Mouse (Mus musculus): ENCODE data around the gene Mapk9. TPM values are rescaled to one million over a fixed set of nuclear protein-coding genes. Genes with fewer than 3 reads are reported as not detected.

Mapk9 gene
- polyA plus RNA-seq, 1 experiment = 131 TPM

DNA sequence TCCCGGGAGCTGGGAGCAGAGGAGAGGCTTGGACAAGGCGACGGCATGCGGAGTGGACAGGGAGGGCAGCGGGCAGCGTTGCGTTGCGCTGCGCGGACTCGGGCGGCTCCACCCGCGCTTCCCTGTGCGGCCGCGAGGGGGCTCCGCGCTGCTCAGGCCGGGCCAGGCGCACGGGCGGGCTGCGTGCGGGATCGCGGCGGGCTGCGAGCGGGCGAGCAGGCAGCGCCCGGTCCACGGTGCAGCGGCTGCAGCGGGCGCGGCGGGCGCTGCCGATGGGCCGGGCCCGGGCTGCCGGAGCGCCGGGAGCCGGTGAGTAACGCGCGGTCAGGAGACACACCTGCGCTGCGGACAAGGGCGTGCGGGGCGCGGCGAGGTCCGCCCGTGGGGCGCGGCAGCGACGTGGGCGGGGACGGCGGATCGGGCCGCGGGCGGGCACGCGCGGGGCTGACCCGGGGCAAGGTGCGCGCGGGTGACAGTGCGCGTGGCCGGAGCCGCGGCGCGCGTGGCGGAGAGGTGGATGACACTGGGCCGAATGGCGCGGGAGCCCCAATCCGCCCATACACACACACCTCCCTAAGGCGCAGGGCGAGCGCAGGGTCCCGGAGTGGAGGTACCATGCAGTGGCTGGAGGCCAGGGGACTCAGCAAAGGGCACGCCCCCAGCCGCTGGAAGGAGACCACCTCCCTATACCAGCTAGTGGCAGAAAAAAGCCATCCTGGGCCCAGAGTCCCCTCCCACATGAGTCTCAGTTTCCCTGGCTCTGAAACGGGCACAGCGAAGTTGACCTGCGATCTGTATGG, 55.3 kb downstream of the Mapk9 start, which contains the start of gene Rasgef1c:
Rasgef1c (plus strand) TSS at position 177 of the 800 bp plus-strand sequence.
- Histone ChIP-seq H3K4me3 (ENCODE audit: insufficient read depth, low read length) (peak within 1 kb of the TSS; percentile 57), H3K4me1 (ENCODE audit: control insufficient read depth, insufficient read depth, low read length) (no peaks in the 10 kb centered on the region), H3K27ac (ENCODE audit: insufficient read depth, low read length) (no peak within 1 kb of the TSS)
- TF ChIP-seq POLR2A (IDR thresholded peaks at IDR 0.05; ENCODE audit: extremely low read depth, insufficient read depth, low read length) = no peak
- TF ChIP-seq CTCF (IDR thresholded peaks at IDR 0.05; ENCODE audit: extremely low read depth, insufficient read depth, low read length) = no peak

DNA sequence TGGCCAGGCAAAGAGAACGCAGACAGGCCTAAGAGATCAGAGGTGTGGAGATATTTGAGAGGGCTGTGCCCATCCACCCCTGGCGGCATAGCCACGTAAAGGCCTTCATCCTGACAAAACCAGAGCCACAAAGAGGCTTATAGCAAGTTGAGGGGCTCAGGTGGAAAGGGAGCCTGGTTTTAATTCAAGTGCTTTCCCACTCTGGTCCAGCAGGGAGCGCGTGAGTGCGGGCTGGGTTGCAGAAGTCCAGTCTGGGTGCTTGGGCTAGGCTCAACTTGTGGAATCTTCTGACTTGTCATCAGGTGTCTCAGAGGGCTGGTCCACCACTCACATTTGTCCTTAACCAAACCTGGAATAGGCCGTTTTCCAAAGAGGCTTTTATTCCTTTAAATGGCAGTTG, 56.8 kb downstream of the Mapk9 start:
- Histone ChIP-seq H3K4me1 (ENCODE audit: control insufficient read depth, insufficient read depth, low read length) (no peaks in the 10 kb centered on the region), H3K4me3 (ENCODE audit: insufficient read depth, low read length) (peak overlapping the region; percentile 57; the same call in 1 of the 2 replicates), H3K27ac (ENCODE audit: insufficient read depth, low read length) (no peak overlapping the region)
- peak; percentile 81 for TF ChIP-seq CTCF (IDR thresholded peaks at IDR 0.05; ENCODE audit: extremely low read depth, insufficient read depth, low read length)
- no peak for TF ChIP-seq POLR2A (IDR thresholded peaks at IDR 0.05; ENCODE audit: extremely low read depth, insufficient read depth, low read length)

GRCm38 (mm10) chr11:49918521-49919180, 72.1 kb downstream of the Mapk9 start:
- Histone ChIP-seq H3K4me1 (ENCODE audit: control insufficient read depth, insufficient read depth, low read length) (no peaks in the 10 kb centered on the region), H3K4me3 (ENCODE audit: insufficient read depth, low read length) (no peak overlapping the region), H3K27ac (ENCODE audit: insufficient read depth, low read length) (no peak overlapping the region)
- TF ChIP-seq CTCF (IDR thresholded peaks at IDR 0.05; ENCODE audit: extremely low read depth, insufficient read depth, low read length) = no peak
- TF ChIP-seq POLR2A (IDR thresholded peaks at IDR 0.05; ENCODE audit: extremely low read depth, insufficient read depth, low read length) = no peak

- Histone ChIP-seq H3K4me3 (ENCODE audit: insufficient read depth, low read length) (no peak overlapping the region), H3K4me1 (ENCODE audit: control insufficient read depth, insufficient read depth, low read length) (no peaks in the 10 kb centered on the region), H3K27ac (ENCODE audit: insufficient read depth, low read length) (no peak overlapping the region)
- no peak for TF ChIP-seq CTCF (IDR thresholded peaks at IDR 0.05; ENCODE audit: extremely low read depth, insufficient read depth, low read length)
- TF ChIP-seq POLR2A (IDR thresholded peaks at IDR 0.05; ENCODE audit: extremely low read depth, insufficient read depth, low read length) = no peak
These were observed 72.8 kb downstream of the Mapk9 start for GRCm38 (mm10) chr11:49919304-49919703.

GRCm38 (mm10) chr11:49923539-49923938, 77.0 kb downstream of the Mapk9 start:
- H3K4me1 ChIP-seq (ENCODE audit: control insufficient read depth, insufficient read depth, low read length) = peaks cover 5% of the 10 kb centered on the region; the same call in 1 of the 2 replicates
- TF ChIP-seq CTCF (IDR thresholded peaks at IDR 0.05; ENCODE audit: extremely low read depth, insufficient read depth, low read length) (no peak), POLR2A (IDR thresholded peaks at IDR 0.05; ENCODE audit: extremely low read depth, insufficient read depth, low read length) (no peak)
- H3K27ac ChIP-seq (ENCODE audit: insufficient read depth, low read length) = no peak overlapping the region
- H3K4me3 ChIP-seq (ENCODE audit: insufficient read depth, low read length) = no peak overlapping the region

GRCm38 (mm10) chr11:49926183-49926582, 79.6 kb downstream of the Mapk9 start:
- TF ChIP-seq POLR2A (IDR thresholded peaks at IDR 0.05; ENCODE audit: extremely low read depth, insufficient read depth, low read length) (no peak), CTCF (IDR thresholded peaks at IDR 0.05; ENCODE audit: extremely low read depth, insufficient read depth, low read length) (no peak)
- Histone ChIP-seq H3K27ac (ENCODE audit: insufficient read depth, low read length) (0 out of 2 replicates have a peak overlapping the region, but pooled peaks have one; percentile 17), H3K4me3 (ENCODE audit: insufficient read depth, low read length) (no peak overlapping the region), H3K4me1 (ENCODE audit: control insufficient read depth, insufficient read depth, low read length) (peaks cover 11% of the 10 kb centered on the region)

DNA sequence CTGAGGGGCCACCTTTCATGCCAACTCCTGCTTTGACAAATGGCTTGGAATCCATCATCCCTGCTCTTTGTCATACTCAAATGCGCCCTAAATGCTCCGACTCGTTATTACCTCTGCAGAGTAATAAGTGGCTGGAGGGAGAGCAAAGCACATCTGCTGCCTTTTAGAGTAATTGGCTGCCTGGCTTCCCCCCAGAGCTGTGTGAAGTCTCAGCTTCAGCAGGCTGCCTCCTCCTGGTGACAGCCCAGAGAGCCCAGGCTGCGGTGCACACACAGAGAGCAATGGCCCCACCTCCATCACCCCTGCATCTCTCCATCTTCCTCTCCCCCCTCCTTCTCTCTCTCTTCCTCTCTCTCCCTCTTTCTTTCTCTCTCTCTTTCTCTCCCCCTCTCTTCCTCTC, 80.6 kb downstream of the Mapk9 start:
- Histone ChIP-seq H3K4me1 (ENCODE audit: control insufficient read depth, insufficient read depth, low read length) (peaks cover 13% of the 10 kb centered on the region), H3K27ac (ENCODE audit: insufficient read depth, low read length) (no peak overlapping the region), H3K4me3 (ENCODE audit: insufficient read depth, low read length) (no peak overlapping the region)
- TF ChIP-seq CTCF (IDR thresholded peaks at IDR 0.05; ENCODE audit: extremely low read depth, insufficient read depth, low read length) (0 out of 2 replicates have a peak, but pooled peaks have one; percentile 20), POLR2A (IDR thresholded peaks at IDR 0.05; ENCODE audit: extremely low read depth, insufficient read depth, low read length) (no peak)

GRCm38 (mm10) chr11:49927670-49928069, 81.1 kb downstream of the Mapk9 start:
- no peak overlapping the region for H3K27ac ChIP-seq (ENCODE audit: insufficient read depth, low read length)
- TF ChIP-seq POLR2A (IDR thresholded peaks at IDR 0.05; ENCODE audit: extremely low read depth, insufficient read depth, low read length) (no peak), CTCF (IDR thresholded peaks at IDR 0.05; ENCODE audit: extremely low read depth, insufficient read depth, low read length) (no peak)

DNA sequence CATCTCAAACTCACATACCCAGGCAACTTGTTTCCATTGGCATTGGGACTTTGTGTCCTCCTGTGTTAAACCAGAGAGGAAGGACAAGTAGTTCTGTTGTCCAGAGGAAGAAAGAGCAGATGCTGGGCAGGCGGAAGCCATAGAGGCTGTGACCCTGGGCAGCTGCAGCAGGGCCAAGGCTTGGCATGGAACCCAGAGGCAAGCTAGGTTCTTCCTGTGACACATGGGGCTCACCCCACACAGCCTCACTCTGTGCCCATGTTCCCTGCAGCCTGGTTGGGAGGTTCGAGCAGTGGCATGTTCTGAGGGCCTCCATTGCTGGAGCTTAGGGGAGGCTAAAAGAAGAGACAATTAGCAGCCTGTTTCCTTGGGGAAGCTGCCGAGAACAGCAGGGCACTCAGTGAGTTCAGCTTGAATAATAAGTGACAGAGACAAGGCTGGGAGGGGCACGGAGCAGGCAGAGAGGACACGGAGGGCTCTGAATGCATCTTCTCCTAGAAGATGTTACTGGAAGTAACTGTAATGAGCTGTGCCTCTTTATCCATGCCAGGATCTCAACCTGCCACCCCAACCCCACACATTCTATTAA, 84.6 kb downstream of the Mapk9 start:
- peaks cover 27% of the 10 kb centered on the region for H3K4me1 ChIP-seq (ENCODE audit: control insufficient read depth, insufficient read depth, low read length)
- no peak for TF ChIP-seq POLR2A (IDR thresholded peaks at IDR 0.05; ENCODE audit: extremely low read depth, insufficient read depth, low read length)
- TF ChIP-seq CTCF (IDR thresholded peaks at IDR 0.05; ENCODE audit: extremely low read depth, insufficient read depth, low read length) = no peak
- peak overlapping the region; percentile 45 for H3K27ac ChIP-seq (ENCODE audit: insufficient read depth, low read length)
- no peak overlapping the region for H3K4me3 ChIP-seq (ENCODE audit: insufficient read depth, low read length)

More at GRCm38 (mm10) chr11:49927670-49928069, 81.1 kb downstream of the Mapk9 start:
- Histone ChIP-seq H3K4me3 (ENCODE audit: insufficient read depth, low read length) (no peak overlapping the region), H3K4me1 (ENCODE audit: control insufficient read depth, insufficient read depth, low read length) (peaks cover 13% of the 10 kb centered on the region)

Measured in cortical plate, adult 2 months (tissue).